Mouse (Mus musculus): ENCODE data around the gene Gm11168.
"Not testable (repeated sequence)": the region's sequence is repeated elsewhere in the genome, so short reads cannot be mapped to it uniquely, and the experiment has no call there.

DNA sequence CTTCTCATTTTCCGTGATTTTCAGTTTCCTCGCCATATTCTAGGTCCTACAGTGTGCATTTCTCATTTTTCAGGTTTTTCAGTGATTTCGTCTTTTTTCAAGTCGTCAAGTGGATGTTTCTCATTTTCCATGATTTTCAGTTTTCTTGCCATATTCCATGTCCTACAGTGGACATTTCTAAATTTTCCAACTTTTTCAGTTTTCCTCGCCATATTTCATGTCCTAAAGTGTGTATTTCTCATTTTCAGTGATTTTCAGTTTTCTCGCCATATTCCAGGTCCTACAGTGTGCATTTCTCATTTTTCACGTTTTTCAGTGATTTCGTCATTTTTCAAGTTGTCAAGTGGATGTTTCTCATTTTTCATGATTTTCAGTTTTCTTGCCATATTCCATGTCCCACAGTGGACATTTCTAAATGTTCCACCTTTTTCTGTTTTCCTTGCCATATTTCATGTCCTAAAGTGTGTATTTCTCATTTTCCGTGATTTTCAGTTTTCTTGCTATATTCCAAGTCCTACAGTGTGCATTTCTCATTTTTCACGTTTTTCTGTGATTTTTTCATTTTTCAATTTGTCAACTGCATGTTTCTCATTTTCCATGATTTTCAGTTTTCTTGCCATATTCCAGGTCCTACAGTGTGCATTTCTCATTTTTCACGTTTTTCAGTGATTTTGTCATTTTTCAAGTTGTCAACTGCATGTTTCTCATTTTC is 1.0 kb upstream of the Gm11168 start:
- TF ChIP-seq CTCF, EP300 (IDR thresholded peaks at IDR 0.05; ENCODE audit: low read depth): not testable (repeated sequence)

Measured in heart, postnatal 0 days (tissue).